ENCODE assay signal across 28 mouse cellular contexts in the genomic region with DNA sequence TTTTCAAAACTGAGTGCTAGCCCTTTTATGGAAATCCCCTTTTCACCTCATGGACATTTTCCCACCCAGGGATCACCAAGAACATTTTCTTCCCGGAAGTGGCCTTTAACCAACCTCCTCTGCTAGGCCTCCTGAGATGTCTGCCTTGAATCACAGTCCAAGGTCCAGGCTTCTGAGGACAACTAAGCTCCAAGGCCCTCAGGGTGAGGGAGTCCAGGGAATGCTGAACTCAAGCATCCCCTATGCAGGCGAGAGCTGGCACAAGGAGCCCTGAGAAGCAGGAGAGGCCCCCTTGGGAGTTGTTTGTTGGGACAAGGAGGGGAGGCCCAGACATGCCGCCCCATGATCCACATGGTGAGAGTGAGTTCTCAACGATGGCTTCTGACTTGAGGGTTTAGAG. TPM values are rescaled to one million over a fixed set of nuclear protein-coding genes. Genes with fewer than 3 reads are reported as not detected.
DNase-seq lines count a peak whose midpoint lies in the region; ATAC-seq and TF ChIP-seq lines count a peak whose summit lies in the region.
"Had no signal": no experiment of that assay in that cellular context is flagged by ENCODE, and none has a peak within 500 bp of the region (broad histone marks: within the 10 kb centered on the region; RNA-seq: fewer than 3 reads in every experiment).

No protein-coding gene starts in this region.

- H3K4me1 ChIP-seq in forebrain, embryonic 10.5 days = peaks cover 18% of the 10 kb centered on the region
- H3K4me1 ChIP-seq in forebrain, embryonic 15.5 days = peaks cover 12% of the 10 kb centered on the region
- H3K4me1 ChIP-seq in kidney, adult 2 months (ENCODE audit: control insufficient read depth, insufficient read depth, low read length) = peaks cover 11% of the 10 kb centered on the region; the same call in 1 of the 2 replicates
- peaks cover 10% of the 10 kb centered on the region for H3K4me1 ChIP-seq in kidney, embryonic 15.5 days
- peaks cover 29% of the 10 kb centered on the region for H3K4me1 ChIP-seq in intestine, embryonic 16.5 days (ENCODE audit: control insufficient read depth, insufficient read depth, low read length)
- peaks cover 11% of the 10 kb centered on the region for H3K4me1 ChIP-seq in olfactory bulb, adult 2 months (ENCODE audit: control insufficient read depth, insufficient read depth, low read length)

- no peaks in the 10 kb centered on the region for H3K9me3 ChIP-seq in forebrain, embryonic 10.5 days
- H3K9me3 ChIP-seq in forebrain, embryonic 15.5 days = no peaks in the 10 kb centered on the region
- H3K9me3 ChIP-seq in kidney, embryonic 15.5 days (replicated peaks) = no peaks in the 10 kb centered on the region
- no peaks in the 10 kb centered on the region for H3K9me3 ChIP-seq in intestine, embryonic 16.5 days (ENCODE audit: control insufficient read depth, low read length)
- H3K9me3 ChIP-seq: embryonic facial prominence, embryonic 15.5 days had no signal

- no peak for ATAC-seq in forebrain, embryonic 15.5 days (replicated peaks)
- ATAC-seq in kidney, embryonic 15.5 days (replicated peaks; ENCODE audit: low FRiP score) = no peak
- peak; percentile 33 for ATAC-seq in intestine, embryonic 16.5 days
- ATAC-seq: hindbrain, embryonic 16.5 days had no signal

- no peak for TF ChIP-seq POLR2A in kidney, adult 2 months (IDR thresholded peaks at IDR 0.05; ENCODE audit: low read depth, low read length)
- no peak for TF ChIP-seq POLR2A in olfactory bulb, adult 2 months (IDR thresholded peaks at IDR 0.05; ENCODE audit: insufficient read depth, low read depth, low read length)

- H3K36me3 ChIP-seq in forebrain, embryonic 10.5 days (replicated peaks) = no peaks in the 10 kb centered on the region
- no peaks in the 10 kb centered on the region for H3K36me3 ChIP-seq in forebrain, embryonic 15.5 days
- no peaks in the 10 kb centered on the region for H3K36me3 ChIP-seq in kidney, adult 2 months (ENCODE audit: control insufficient read depth, insufficient read depth, low read length)
- H3K36me3 ChIP-seq in kidney, embryonic 15.5 days = no peaks in the 10 kb centered on the region
- H3K36me3 ChIP-seq in intestine, embryonic 16.5 days (ENCODE audit: control insufficient read depth, insufficient read depth, low read length) = no peaks in the 10 kb centered on the region
- H3K36me3 ChIP-seq: embryonic facial prominence, embryonic 15.5 days had no signal

- H3K4me3 ChIP-seq in forebrain, embryonic 10.5 days = no peak overlapping the region
- H3K4me3 ChIP-seq in forebrain, embryonic 15.5 days = no peak overlapping the region
- no peak overlapping the region for H3K4me3 ChIP-seq in kidney, adult 2 months (ENCODE audit: insufficient read depth, low read depth, low read length)
- H3K4me3 ChIP-seq in kidney, embryonic 15.5 days (replicated peaks) = no peak overlapping the region
- H3K4me3 ChIP-seq in intestine, embryonic 16.5 days (ENCODE audit: low read length) = peak overlapping the region; percentile 7; the same call in 1 of the 2 replicates
- H3K4me3 ChIP-seq in olfactory bulb, adult 2 months (ENCODE audit: insufficient read depth, low read depth, low read length) = no peak overlapping the region
- H3K4me3 ChIP-seq: embryonic facial prominence, embryonic 15.5 days; heart, adult 2 months; myocyte had no signal

- no peak overlapping the region for H3K4me2 ChIP-seq in forebrain, embryonic 15.5 days (replicated peaks)
- H3K4me2 ChIP-seq in kidney, embryonic 15.5 days = no peak overlapping the region
- H3K4me2 ChIP-seq in intestine, embryonic 16.5 days (ENCODE audit: low read depth, low read length) = peak overlapping the region; percentile 25; the same call in 1 of the 2 replicates
- H3K4me2 ChIP-seq: embryonic facial prominence, embryonic 15.5 days had no signal

- H3K9ac ChIP-seq in forebrain, embryonic 15.5 days (replicated peaks) = no peak overlapping the region
- H3K9ac ChIP-seq in kidney, embryonic 15.5 days = no peak overlapping the region
- H3K9ac ChIP-seq in intestine, embryonic 16.5 days (ENCODE audit: low read depth, low read length) = peak overlapping the region; percentile 55; the same call in 1 of the 2 replicates
- H3K9ac ChIP-seq: embryonic facial prominence, embryonic 15.5 days had no signal

- no peak for TF ChIP-seq CTCF in kidney, adult 2 months (conservative IDR thresholded peaks at IDR 0.05; ENCODE audit: insufficient read depth, insufficient read length, low read depth, low read length)
- no peak for TF ChIP-seq CTCF in olfactory bulb, adult 2 months (IDR thresholded peaks at IDR 0.05; ENCODE audit: insufficient read depth, low read depth, low read length)

- H3K27ac ChIP-seq in forebrain, embryonic 10.5 days = peak overlapping the region; percentile 81; the same call in 1 of the 2 replicates
- no peak overlapping the region for H3K27ac ChIP-seq in forebrain, embryonic 15.5 days (replicated peaks)
- peak overlapping the region; percentile 32; the same call in 1 of the 2 replicates for H3K27ac ChIP-seq in kidney, adult 2 months (ENCODE audit: insufficient read depth, low read depth, low read length)
- no peak overlapping the region for H3K27ac ChIP-seq in kidney, embryonic 15.5 days
- peak overlapping the region; percentile 85 for H3K27ac ChIP-seq in intestine, embryonic 16.5 days (ENCODE audit: low read length)
- peak overlapping the region; percentile 42; the same call in 1 of the 2 replicates for H3K27ac ChIP-seq in olfactory bulb, adult 2 months (ENCODE audit: insufficient read depth, low read depth, low read length)
- H3K27ac ChIP-seq: embryonic facial prominence, embryonic 15.5 days; heart, adult 2 months had no signal

- no peak for DNase-seq in forebrain, embryonic 10.5 days (ENCODE audit: extremely low spot score, low spot score)
- DNase-seq in kidney, adult 2 months = peak; percentile 80
- no peak for DNase-seq in urinary bladder, postnatal 25 days (ENCODE audit: low spot score)
- no peak for DNase-seq in left cerebral cortex, adult 8-10 months (ENCODE audit: low spot score in 2 of 2)
- DNase-seq: adrenal gland, adult 2 months; cerebellum, postnatal 10 days; embryo, embryonic 11 days; gastrocnemius, postnatal 10 days; heart, adult 2 months; heart, postnatal 4 days; layer of hippocampus, postnatal 36 days; left cerebral cortex, postnatal 4 days; lung, adult 18-20 months; lung, postnatal 14 days; midbrain, embryonic 14.5 days; right cerebral cortex, postnatal 25 days; thymus, postnatal 36 days had no signal

- WGBS in forebrain, embryonic 10.5 days = 78% methylated on average over 4 of the region's 4 CpGs
- 74% methylated on average over 4 of the region's 4 CpGs for WGBS in forebrain, embryonic 15.5 days
- WGBS in kidney, adult 2 months = 62% methylated on average over 4 of the region's 4 CpGs
- WGBS in kidney, embryonic 15.5 days = 68% methylated on average over 4 of the region's 4 CpGs
- WGBS in intestine, embryonic 16.5 days = 60% methylated on average over 4 of the region's 4 CpGs
- 78% methylated on average over 4 of the region's 4 CpGs for WGBS in olfactory bulb, adult 2 months

- peaks cover 4% of the 10 kb centered on the region; the same call in 1 of the 2 replicates for H3K27me3 ChIP-seq in forebrain, embryonic 10.5 days (ENCODE audit: poor library complexity, severe bottlenecking)
- H3K27me3 ChIP-seq in forebrain, embryonic 15.5 days = no peaks in the 10 kb centered on the region
- H3K27me3 ChIP-seq in kidney, adult 2 months (replicated peaks; ENCODE audit: control insufficient read depth, insufficient read depth, low read length) = no peaks in the 10 kb centered on the region
- H3K27me3 ChIP-seq in kidney, embryonic 15.5 days = 0 out of 2 replicates have a peak, but pooled peaks cover 4% of the 10 kb centered on the region
- H3K27me3 ChIP-seq in intestine, embryonic 16.5 days (replicated peaks; ENCODE audit: control insufficient read depth, insufficient read depth, low read length) = no peaks in the 10 kb centered on the region
- H3K27me3 ChIP-seq: embryonic facial prominence, embryonic 15.5 days had no signal

RNA-seq across cellular contexts. Expression of gene Eps8l3, which starts 7.1 kb away (rescaled TPM):
- polyA plus RNA-seq in forebrain, embryonic 10.5 days (2016; fragmentation: Nextera tagmentation; extraction: Ambion mirVana) = not detected in 2 replicates
- polyA plus RNA-seq in forebrain, embryonic 15.5 days (2015; fragmentation: Nextera tagmentation; extraction: Ambion mirVana) = not detected in 2 replicates
- 0.72 TPM in 2 replicates for polyA plus RNA-seq in kidney, adult 2 months (2012; rRNA removed)
- 0.73 TPM in 1 of 2 replicates, not detected in the other for polyA plus RNA-seq in kidney, embryonic 15.5 days (2015; fragmentation: Nextera tagmentation; extraction: Ambion mirVana)
- polyA plus RNA-seq in intestine, embryonic 16.5 days (2015; fragmentation: Nextera tagmentation; extraction: Ambion mirVana) = 274 and 322 TPM in 2 replicates
- not detected in 2 replicates for polyA plus RNA-seq in olfactory bulb, adult 2 months (2012; ENCODE audit: insufficient read depth, insufficient read length, low replicate concordance, missing spikeins)
- total RNA-seq in left cerebral cortex, adult 8-10 months (2022) = not detected
- total RNA-seq: adrenal gland, adult 2 months; gastrocnemius, postnatal 10 days; heart, adult 2 months; heart, postnatal 4 days; layer of hippocampus, postnatal 36 days; left cerebral cortex, postnatal 4 days; megakaryocyte, adult 5-6 weeks had no signal
- polyA plus RNA-seq: adrenal gland, adult 2 months; embryonic facial prominence, embryonic 15.5 days; frontal cortex, adult 2 months; heart, adult 2 months; heart, embryonic 14.5 days; hindbrain, embryonic 16.5 days; midbrain, embryonic 14.5 days; myocyte; neural tube, embryonic 14.5 days had no signal

RNA-seq across cellular contexts. Expression of gene Gstm5, which starts 25.7 kb away (rescaled TPM):
- polyA plus RNA-seq in forebrain, embryonic 10.5 days (2016; fragmentation: Nextera tagmentation; extraction: Ambion mirVana) = 225 and 235 TPM in 2 replicates
- polyA plus RNA-seq in forebrain, embryonic 15.5 days (2015; fragmentation: Nextera tagmentation; extraction: Ambion mirVana) = 175 and 184 TPM in 2 replicates
- 172 and 198 TPM in 2 replicates for polyA plus RNA-seq in kidney, adult 2 months (2012; rRNA removed)
- polyA plus RNA-seq in kidney, embryonic 15.5 days (2015; fragmentation: Nextera tagmentation; extraction: Ambion mirVana) = 162 and 169 TPM in 2 replicates
- 168 and 171 TPM in 2 replicates for polyA plus RNA-seq in intestine, embryonic 16.5 days (2015; fragmentation: Nextera tagmentation; extraction: Ambion mirVana)
- not detected in 2 replicates for polyA plus RNA-seq in olfactory bulb, adult 2 months (2012; ENCODE audit: insufficient read depth, insufficient read length, low replicate concordance, missing spikeins)
- 100 to 1,000 TPM; 212 to 271 (median 244) TPM for total RNA-seq in left cerebral cortex, adult 8-10 months (2022)

Comparison
In these comparisons a context has a peak if more than half of its experiments do, and no peak if none do; other contexts are left out.
1. H3K27ac ChIP-seq: peak in forebrain, embryonic 10.5 days (single experiment), kidney, adult 2 months (single experiment), intestine, embryonic 16.5 days (single experiment) and olfactory bulb, adult 2 months (single experiment); none in forebrain, embryonic 15.5 days (single experiment) and kidney, embryonic 15.5 days (single experiment).
2. RNA of gene Eps8l3, which starts 7.1 kb away (polyA plus RNA-seq): 274 to 322 TPM in intestine, embryonic 16.5 days; 0.72 TPM in kidney, adult 2 months, not detected in forebrain, embryonic 10.5 days, 0.73 TPM in kidney, embryonic 15.5 days, not detected in forebrain, embryonic 15.5 days and not detected in olfactory bulb, adult 2 months; every median in the first group is over 100 times any median in the second.